Mouse (Mus musculus) lung, embryonic 14.5 days (tissue): ENCODE results near the gene Samsn1. TPM values are rescaled to one million over a fixed set of nuclear protein-coding genes. Genes with fewer than 3 reads are reported as not detected.

Source experiments
- ATAC-seq: fragments of 200-750 bp; cut with Nextera tagmentation; 2 replicates; pipeline ENCODE4 v1.8.0; 2017; ENCODE audit warnings: mild to moderate bottlenecking, moderate TSS enrichment, moderate library complexity; ENCODE audit not compliant: insufficient read depth
- DNase-seq: peaks from one replicate; pipeline ENCODE4 v3.0.0-alpha.2; 2015
- H3K27ac ChIP-seq: fragments of 300-500 bp; sonication (generic); 2 replicates; pipeline ENCODE4 v1.5.1; 2014; ENCODE audit warnings: low read depth, mild to moderate bottlenecking, moderate library complexity
- H3K27me3 ChIP-seq: fragments of 300-500 bp; sonication (generic); 2 replicates; pipeline ENCODE4 v1.6.1; 2014; ENCODE audit warnings: low read length, control low read depth; ENCODE audit not compliant: insufficient read depth
- H3K36me3 ChIP-seq: fragments of 300-500 bp; sonication (generic); 2 replicates; pipeline ENCODE4 v1.6.1; 2014; ENCODE audit warnings: control low read depth; ENCODE audit not compliant: insufficient read depth
- H3K4me1 ChIP-seq: fragments of 300-500 bp; sonication (generic); 2 replicates; pipeline ENCODE4 v1.6.1; 2014; ENCODE audit warnings: antibody characterized with exemption, control low read depth; ENCODE audit not compliant: insufficient read depth
- H3K4me2 ChIP-seq: fragments of 300-500 bp; sonication (generic); 2 replicates; pipeline ENCODE4 v1.6.1; 2014; ENCODE audit warnings: mild to moderate bottlenecking
- H3K4me3 ChIP-seq: fragments of 300-500 bp; sonication (generic); 2 replicates; pipeline ENCODE4 v1.5.1; 2014; ENCODE audit warnings: low read depth, low read length
- H3K9ac ChIP-seq: fragments of 300-500 bp; sonication (generic); 2 replicates; pipeline ENCODE4 v1.6.1; 2014
- H3K9me3 ChIP-seq: fragments of 300-500 bp; sonication (generic); 2 replicates; pipeline ENCODE4 v1.6.1; 2016; ENCODE audit warnings: low read depth, low read length, control low read depth
- CTCF ChIP-seq: IDR thresholded peaks from 2 replicates; pipeline ENCODE4 v1.5.1; 2016; ENCODE audit warnings: antibody characterized with exemption, low read depth
- WGBS: fragments of 180-500 bp; shearing (Covaris S2); extraction: QIAGEN DNeasy Blood & Tissue Kit; methylation state at CpG from one replicate; pipeline ENCODE4 v1.1.7; 2014; 5-methylcytosine and 5-hydroxymethylcytosine counted together
- polyA plus RNA-seq: library from polyadenylated mRNA; unstranded; fragments of >200 nt; fragmentation: Nextera tagmentation; extraction: Ambion mirVana; gene quantifications from 2 replicates; pipeline ENCODE4 v1.2.1, GENCODE M21; 2014

Samsn1 gene
- polyA plus RNA-seq, 1 experiment from 2014 or later, result 3.9 TPM

DNA sequence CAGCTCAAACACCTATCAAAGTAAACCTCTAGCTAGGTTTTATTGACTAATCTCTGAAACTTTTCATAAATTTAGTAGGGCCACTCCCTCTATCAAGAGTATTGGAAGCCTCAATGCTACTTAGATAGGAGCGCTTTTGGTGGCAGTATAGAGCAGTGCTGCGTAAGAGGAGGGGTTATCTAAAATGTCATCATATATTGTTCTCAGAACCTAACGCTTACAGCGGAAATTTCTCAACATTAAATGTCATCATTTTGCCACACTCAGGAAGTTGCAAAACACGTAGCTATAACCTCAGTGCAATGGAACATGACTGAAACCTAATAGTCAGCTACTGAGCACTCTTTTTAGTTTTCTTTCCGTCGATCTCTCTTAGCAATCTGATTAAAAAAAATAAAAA, 166.7 kb downstream of the Samsn1 start:
- H3K4me3 ChIP-seq, result no peak overlapping the region
- no peaks in the 10 kb centered on the region for H3K27me3 ChIP-seq
- H3K4me1 ChIP-seq, result no peaks in the 10 kb centered on the region
- H3K27ac ChIP-seq, result no peak overlapping the region
- TF ChIP-seq CTCF, result no peak
- DNase-seq (peak; percentile 15), ATAC-seq (no peak)
- H3K9me3 ChIP-seq, result no peaks in the 10 kb centered on the region
- WGBS, result 70% methylated on average over 7 of the region's 7 CpGs
- no peaks in the 10 kb centered on the region for H3K36me3 ChIP-seq
- no peak overlapping the region for H3K4me2 ChIP-seq
- no peak overlapping the region for H3K9ac ChIP-seq

DNA sequence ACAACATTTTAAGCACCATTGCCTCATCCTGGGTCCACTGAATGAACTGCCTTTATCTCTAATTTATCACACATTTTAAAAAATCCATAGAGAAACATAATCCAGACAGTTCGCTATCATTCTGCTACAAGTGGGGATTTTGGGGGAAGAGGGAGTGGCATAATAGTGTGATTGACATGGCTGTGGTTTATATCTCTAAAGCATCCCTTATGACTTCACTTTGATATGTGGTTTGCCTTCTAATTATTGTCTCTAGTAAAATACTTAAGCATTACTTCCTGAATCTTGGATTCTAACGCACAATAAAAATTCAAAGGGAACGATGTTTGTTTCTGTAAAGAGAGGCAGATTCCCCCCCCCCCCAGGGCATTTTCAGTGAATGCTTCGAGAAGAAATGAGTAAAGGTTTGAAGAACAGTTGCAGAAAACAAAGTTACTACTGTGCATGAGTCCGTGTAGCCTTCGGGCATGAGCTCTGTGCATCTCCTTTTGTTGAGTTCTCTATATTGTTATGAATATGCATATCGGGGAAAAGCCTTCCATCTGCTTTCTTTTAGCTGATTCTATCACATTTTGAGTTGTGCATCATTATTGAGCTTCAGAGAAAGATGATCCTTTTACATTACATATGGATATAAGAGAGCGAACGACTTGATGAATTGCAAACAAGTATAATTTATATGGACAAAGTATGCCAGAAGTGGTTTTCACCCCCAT, 168.4 kb downstream of the Samsn1 start:
- WGBS, result 87% methylated on average over 9 of the region's 9 CpGs
- Histone ChIP-seq H3K4me3 (no peak overlapping the region), H3K27me3 (no peaks in the 10 kb centered on the region), H3K4me2 (no peak overlapping the region), H3K36me3 (no peaks in the 10 kb centered on the region), H3K9me3 (no peaks in the 10 kb centered on the region), H3K9ac (no peak overlapping the region), H3K27ac (no peak overlapping the region), H3K4me1 (no peaks in the 10 kb centered on the region)
- no peak for DNase-seq
- no peak for TF ChIP-seq CTCF
- ATAC-seq, result no peak

DNA sequence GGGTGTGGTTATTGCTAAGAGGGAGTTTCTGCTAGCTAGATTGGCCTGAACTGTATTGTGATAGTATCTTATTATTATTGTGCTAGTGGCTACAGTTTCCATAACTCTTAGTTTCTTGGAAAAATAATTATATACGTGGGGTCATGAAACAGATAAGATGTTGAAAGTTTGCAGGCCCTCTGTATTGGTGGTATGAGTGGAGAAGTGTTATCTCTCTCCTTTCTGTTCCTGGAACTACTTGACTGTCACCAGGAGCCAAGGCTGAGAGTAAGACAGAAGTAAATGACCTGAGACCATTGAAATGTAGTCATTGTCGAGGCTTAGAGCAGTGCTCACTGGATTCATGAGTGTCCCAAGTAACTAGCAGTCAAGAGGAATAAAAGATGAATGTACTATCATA, 169.6 kb downstream of the Samsn1 start:
- Histone ChIP-seq H3K4me3 (no peak overlapping the region), H3K36me3 (no peaks in the 10 kb centered on the region), H3K9ac (no peak overlapping the region), H3K27ac (no peak overlapping the region), H3K27me3 (no peaks in the 10 kb centered on the region), H3K4me2 (no peak overlapping the region), H3K9me3 (no peaks in the 10 kb centered on the region), H3K4me1 (no peaks in the 10 kb centered on the region)
- no peak for TF ChIP-seq CTCF
- 57% methylated on average over 2 of the region's 2 CpGs for WGBS
- no peak for ATAC-seq
- no peak for DNase-seq

DNA sequence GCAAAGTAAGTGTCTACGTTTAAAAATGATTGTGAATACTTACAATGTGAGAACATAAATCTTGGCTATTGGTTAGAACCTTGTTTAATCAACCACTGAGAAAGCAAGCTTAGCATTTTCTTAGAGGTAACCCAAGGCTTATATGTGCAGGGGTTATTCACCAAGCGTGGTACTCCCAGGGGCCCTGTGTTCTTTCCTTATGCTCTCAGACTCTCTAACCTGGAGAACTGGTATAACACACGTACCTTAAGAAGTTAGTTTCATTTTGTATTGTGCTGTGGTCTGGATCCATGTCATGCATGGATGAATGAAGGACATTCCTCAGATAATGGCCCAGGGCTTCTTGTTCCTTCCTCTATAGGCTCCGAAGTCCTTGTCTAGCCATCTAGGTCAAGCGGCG, 173.0 kb downstream of the Samsn1 start:
- Histone ChIP-seq H3K27me3 (no peaks in the 10 kb centered on the region), H3K27ac (no peak overlapping the region)

DNA sequence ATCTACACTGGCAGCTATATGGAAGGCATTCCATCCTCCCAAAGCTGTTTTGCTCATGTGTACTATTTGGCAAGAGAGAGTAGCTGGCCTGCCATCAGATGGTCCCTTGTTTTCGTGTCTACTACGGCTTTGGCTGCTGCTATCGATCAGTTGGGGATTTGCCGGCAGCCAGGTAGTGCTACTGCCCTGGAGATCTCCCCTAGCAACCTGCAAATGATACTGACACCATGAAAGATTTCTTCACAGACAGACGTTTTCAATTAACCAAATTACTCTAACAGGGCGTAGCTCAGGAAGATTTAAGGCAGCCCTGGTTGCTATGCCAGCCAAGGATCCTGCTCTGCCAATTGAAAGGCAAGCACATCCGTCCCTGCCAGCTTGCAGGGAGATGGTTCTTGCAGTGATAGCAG, 178.4 kb downstream of the Samsn1 start:
- Histone ChIP-seq H3K9ac (no peak overlapping the region), H3K27ac (no peak overlapping the region), H3K27me3 (no peaks in the 10 kb centered on the region), H3K4me3 (no peak overlapping the region), H3K4me2 (no peak overlapping the region), H3K36me3 (no peaks in the 10 kb centered on the region), H3K4me1 (no peaks in the 10 kb centered on the region), H3K9me3 (no peaks in the 10 kb centered on the region)
- ATAC-seq, result no peak
- WGBS, result 77% methylated on average over 7 of the region's 7 CpGs
- no peak for DNase-seq
- TF ChIP-seq CTCF, result no peak

More for the DNA sequence above, 173.0 kb downstream of the Samsn1 start:
- no peak overlapping the region for H3K9ac ChIP-seq
- H3K9me3 ChIP-seq, result no peaks in the 10 kb centered on the region
- no peak for DNase-seq
- no peak for ATAC-seq
- H3K36me3 ChIP-seq, result no peaks in the 10 kb centered on the region
- no peak for TF ChIP-seq CTCF
- H3K4me1 ChIP-seq, result no peaks in the 10 kb centered on the region
- 86% methylated on average over 6 of the region's 6 CpGs for WGBS
- no peak overlapping the region for H3K4me2 ChIP-seq
- no peak overlapping the region for H3K4me3 ChIP-seq

DNA sequence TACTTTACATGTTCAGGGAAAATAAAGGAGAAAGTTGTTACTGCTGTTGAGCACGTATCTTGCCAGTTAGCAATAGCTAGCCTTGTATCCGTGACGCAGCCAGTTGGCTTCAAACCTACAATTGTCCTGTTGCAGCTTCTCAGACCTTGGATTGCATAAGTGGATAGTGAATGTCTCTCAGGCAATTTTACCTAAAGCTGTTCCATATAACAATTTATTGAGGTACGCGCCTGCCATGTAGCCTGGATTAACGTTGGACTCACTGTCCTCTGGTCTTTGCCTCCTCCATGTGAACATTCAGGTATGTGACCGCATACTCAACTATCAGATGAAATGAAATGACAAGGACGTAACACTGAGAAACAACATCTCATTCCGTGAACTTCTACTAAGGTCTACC, 179.1 kb downstream of the Samsn1 start:
- ATAC-seq (no peak), DNase-seq (no peak)
- no peak overlapping the region for H3K4me2 ChIP-seq
- no peaks in the 10 kb centered on the region for H3K4me1 ChIP-seq
- no peaks in the 10 kb centered on the region for H3K27me3 ChIP-seq
- no peaks in the 10 kb centered on the region for H3K36me3 ChIP-seq
- H3K27ac ChIP-seq, result no peak overlapping the region
- no peak for TF ChIP-seq CTCF
- no peak overlapping the region for H3K4me3 ChIP-seq
- no peaks in the 10 kb centered on the region for H3K9me3 ChIP-seq
- no peak overlapping the region for H3K9ac ChIP-seq
- WGBS, result 90% methylated on average over 9 of the region's 9 CpGs

DNA sequence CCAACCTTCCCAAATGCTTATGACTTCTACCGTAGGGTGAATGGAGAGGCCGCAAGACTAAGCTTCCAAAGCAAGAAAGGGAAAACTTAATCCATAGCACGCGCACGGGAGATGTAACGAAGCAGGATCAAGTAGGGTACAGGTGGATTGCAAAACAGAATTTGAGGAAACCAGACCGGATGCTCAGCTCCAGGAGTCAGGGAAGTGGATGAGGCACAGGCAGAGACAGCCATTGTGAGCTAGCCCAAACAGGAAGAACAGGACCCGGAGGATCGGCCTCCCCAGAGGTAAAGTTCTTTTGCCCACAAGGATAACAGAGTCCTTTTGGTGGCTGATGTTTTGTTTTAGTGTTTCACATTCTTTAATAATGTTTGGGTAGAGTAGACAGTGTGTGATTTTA, 179.5 kb downstream of the Samsn1 start:
- TF ChIP-seq CTCF, result no peak
- 84% methylated on average over 9 of the region's 9 CpGs for WGBS
- H3K9me3 ChIP-seq, result no peaks in the 10 kb centered on the region
- no peak overlapping the region for H3K4me3 ChIP-seq
- no peaks in the 10 kb centered on the region for H3K36me3 ChIP-seq
- H3K27me3 ChIP-seq, result no peaks in the 10 kb centered on the region
- H3K27ac ChIP-seq, result no peak overlapping the region
- ATAC-seq (no peak), DNase-seq (no peak)
- no peaks in the 10 kb centered on the region for H3K4me1 ChIP-seq
- H3K9ac ChIP-seq, result no peak overlapping the region
- no peak overlapping the region for H3K4me2 ChIP-seq
